Comparison of ENCODE assay signal across 19 mouse cellular contexts in genomic region chr8:89365430-89365829, GRCm38 (mm10).
"Had no signal": no experiment of that assay in that cellular context is flagged by ENCODE, and none has a peak within 500 bp of the region (broad histone marks: within the 10 kb centered on the region; RNA-seq: fewer than 3 reads in every experiment).

No protein-coding gene starts in this region.

- ATAC-seq: midbrain, embryonic 16.5 days had no signal

- H3K27ac ChIP-seq: midbrain, embryonic 10.5 days; midbrain, embryonic 12.5 days; neural tube, embryonic 13.5 days; neural tube, embryonic 15.5 days had no signal

- H3K4me1 ChIP-seq: midbrain, embryonic 12.5 days; neural tube, embryonic 13.5 days; neural tube, embryonic 15.5 days had no signal

- H3K4me2 ChIP-seq: lung, embryonic 14.5 days; midbrain, embryonic 12.5 days; neural tube, embryonic 13.5 days; neural tube, embryonic 15.5 days had no signal

- H3K36me3 ChIP-seq: midbrain, embryonic 10.5 days; midbrain, embryonic 12.5 days; neural tube, embryonic 13.5 days; neural tube, embryonic 15.5 days had no signal

- H3K9ac ChIP-seq: lung, embryonic 14.5 days; midbrain, embryonic 12.5 days; neural tube, embryonic 13.5 days; neural tube, embryonic 15.5 days had no signal

- H3K27me3 ChIP-seq: midbrain, embryonic 12.5 days; neural tube, embryonic 13.5 days; neural tube, embryonic 15.5 days had no signal

- H3K4me3 ChIP-seq: midbrain, embryonic 10.5 days; midbrain, embryonic 12.5 days; myocyte; neural tube, embryonic 13.5 days; neural tube, embryonic 15.5 days had no signal

- H3K9me3 ChIP-seq: midbrain, embryonic 10.5 days; midbrain, embryonic 12.5 days; neural tube, embryonic 13.5 days; neural tube, embryonic 15.5 days had no signal

- DNase-seq: lung, adult 18-20 months; lung, embryonic 14.5 days; lung, postnatal 10 days; lung, postnatal 4 days; midbrain, embryonic 14.5 days; retina, postnatal 1 day; right cerebral cortex, adult 18-20 months; right cerebral cortex, postnatal 25 days; right cerebral cortex, postnatal 4 days; spleen, adult 18-20 months; thymus, adult 18-20 months; thymus, postnatal 14 days; thymus, postnatal 36 days had no signal
